Mouse (Mus musculus) MEL-GATA-1-ER (cell line): ENCODE measurements around the gene Ddx27.

Source experiments
- DNase-seq: peaks from one replicate; pipeline ENCODE4 v3.0.0-alpha.2; 2012; ENCODE audit warnings: low read depth; ENCODE audit errors: extremely low read depth

The Ddx27 gene

DNA sequence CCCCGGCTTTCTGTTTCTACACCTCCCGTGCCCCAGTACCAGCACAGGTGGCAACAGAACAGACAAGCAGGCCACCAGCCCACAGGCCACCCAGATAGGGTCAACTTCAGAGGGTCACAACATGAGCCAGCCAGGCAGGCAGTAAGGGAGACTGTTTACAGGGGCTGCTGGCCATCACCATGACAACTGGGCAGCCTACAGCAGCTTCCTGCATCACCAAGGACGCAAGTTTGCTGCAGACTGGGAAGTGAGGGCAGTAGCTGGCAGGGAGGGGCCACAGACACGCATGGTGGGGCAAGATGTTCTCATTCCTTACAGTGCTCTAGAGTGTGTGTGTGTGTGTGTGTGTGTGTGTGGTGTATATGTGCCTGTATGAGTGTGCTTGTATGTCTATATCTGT, 66.6 kb downstream of the Ddx27 start:
- DNase-seq: no peak
